Mouse (Mus musculus) MEL (cell line): ENCODE results near the gene Mmp11. TPM values are rescaled to one million over a fixed set of nuclear protein-coding genes. Genes with fewer than 3 reads are reported as not detected.

Experiments used
- DNase-seq: peaks from one replicate; pipeline ENCODE4 v3.0.0; 2011; ENCODE audit warnings: low read depth, low spot score
- H3K27ac ChIP-seq: 2 replicates; pipeline ENCODE4 v1.5.1; 2012; ENCODE audit warnings: low read depth, mild to moderate bottlenecking, control low read depth, low read length, moderate library complexity; ENCODE audit not compliant: control insufficient read depth
- H3K27me3 ChIP-seq, 2 experiments: fragments of 150-350 bp in 1 of 2; sonication (generic) in 1 of 2; 2 replicates each; pipeline ENCODE4 v1.6.1; 2012; ENCODE audit warnings: low read length in 2 of 2, mild to moderate bottlenecking in 2 of 2, improper control_type of control experiment in 1 of 2, moderate library complexity in 1 of 2; ENCODE audit not compliant: insufficient read depth in 2 of 2, control insufficient read depth in 1 of 2
- H3K36me3 ChIP-seq, 2 experiments: 2 replicates each; pipeline ENCODE4 v1.6.1; 2012 to 2014; ENCODE audit warnings: low read length in 2 of 2, improper control_type of control experiment in 1 of 2, inconsistent platforms in 1 of 2, mild to moderate bottlenecking in 1 of 2; ENCODE audit not compliant: insufficient read depth in 2 of 2, control insufficient read depth in 1 of 2
- H3K4me1 ChIP-seq, 2 experiments: fragments of 150-350 bp in 1 of 2; sonication (generic) in 1 of 2; 2 replicates each; pipeline ENCODE4 v1.6.1; 2012; ENCODE audit warnings: low read length in 2 of 2, improper control_type of control experiment in 1 of 2, mild to moderate bottlenecking in 1 of 2; ENCODE audit not compliant: insufficient read depth in 2 of 2, control insufficient read depth in 1 of 2
- H3K4me3 ChIP-seq, 2 experiments: fragments of 150-350 bp in 1 of 2; sonication (generic) in 1 of 2; 2 replicates each; pipeline ENCODE4 v1.5.1; 2012; ENCODE audit warnings: low read depth in 2 of 2, low read length in 2 of 2, mild to moderate bottlenecking in 2 of 2, moderate library complexity in 2 of 2, control low read depth in 1 of 2, improper control_type of control experiment in 1 of 2; ENCODE audit not compliant: control insufficient read depth in 1 of 2, insufficient read depth in 1 of 2
- H3K79me2 ChIP-seq: 2 replicates; pipeline ENCODE4 v1.6.1; 2012; ENCODE audit warnings: mild to moderate bottlenecking, low read length, moderate library complexity; ENCODE audit not compliant: control insufficient read depth, poor library complexity, insufficient read depth
- H3K9ac ChIP-seq: 2 replicates; pipeline ENCODE4 v1.6.1; 2012; ENCODE audit warnings: low read depth, mild to moderate bottlenecking, control low read depth, low read length, moderate library complexity; ENCODE audit not compliant: control insufficient read depth, poor library complexity, severe bottlenecking
- H3K9me3 ChIP-seq: fragments of 150-350 bp; sonication (generic); replicated peaks from 2 replicates; pipeline ENCODE4 v1.6.1; 2012; ENCODE audit warnings: mild to moderate bottlenecking, low read length, improper control_type of control experiment, moderate library complexity; ENCODE audit not compliant: insufficient read depth
- BHLHE40 ChIP-seq: IDR thresholded peaks from 2 replicates; pipeline ENCODE4 v1.6.1; 2012; ENCODE audit warnings: low read depth, mild to moderate bottlenecking, inconsistent platforms, low read length, improper control_type of control experiment, borderline replicate concordance
- CHD2 ChIP-seq: IDR thresholded peaks from 2 replicates; pipeline ENCODE4 v1.6.1; 2011; ENCODE audit warnings: low read length, improper control_type of control experiment
- CTCF ChIP-seq, 3 experiments: IDR thresholded peaks in 2 of 3; conservative IDR thresholded peaks in 1 of 3; 2 replicates each; pipeline ENCODE4 v1.5.1; 2011 to 2012; ENCODE audit warnings: low read length in 3 of 3, low read depth in 2 of 3, mild to moderate bottlenecking in 2 of 3, improper control_type of control experiment in 1 of 3, inconsistent platforms in 1 of 3, mixed read lengths in 1 of 3, moderate library complexity in 1 of 3; ENCODE audit not compliant: control insufficient read depth in 1 of 3, insufficient read depth in 1 of 3, poor library complexity in 1 of 3, severe bottlenecking in 1 of 3
- E2F4 ChIP-seq: IDR thresholded peaks from 2 replicates; pipeline ENCODE4 v1.6.1; 2011; ENCODE audit warnings: low read depth, low read length, improper control_type of control experiment, borderline replicate concordance
- ELF1 ChIP-seq: IDR thresholded peaks from 2 replicates; pipeline ENCODE4 v1.6.1; 2014; ENCODE audit warnings: low read depth, mild to moderate bottlenecking, inconsistent platforms, low read length, improper control_type of control experiment, moderate library complexity
- GABPA ChIP-seq: IDR thresholded peaks from 2 replicates; pipeline ENCODE4 v1.6.1; 2012; ENCODE audit warnings: low read depth, mild to moderate bottlenecking, inconsistent platforms, low read length, improper control_type of control experiment, moderate library complexity
- GATA1 ChIP-seq: IDR thresholded peaks from 2 replicates; pipeline ENCODE4 v1.6.1; 2011; ENCODE audit warnings: low read depth, low read length, improper control_type of control experiment
- HCFC1 ChIP-seq: IDR thresholded peaks from 2 replicates; pipeline ENCODE4 v1.6.1; 2012; ENCODE audit warnings: low read depth, mild to moderate bottlenecking, inconsistent platforms, low read length, improper control_type of control experiment, moderate library complexity
- MAZ ChIP-seq: IDR thresholded peaks from 2 replicates; pipeline ENCODE4 v1.6.1; 2012; ENCODE audit warnings: low read depth, mild to moderate bottlenecking, inconsistent platforms, low read length, improper control_type of control experiment
- MXI1 ChIP-seq: IDR thresholded peaks from 2 replicates; pipeline ENCODE4 v1.6.1; 2011; ENCODE audit warnings: mild to moderate bottlenecking, low read depth, low read length, improper control_type of control experiment
- MYC ChIP-seq: IDR thresholded peaks from 2 replicates; pipeline ENCODE4 v1.6.1; 2011; ENCODE audit warnings: low read depth, mild to moderate bottlenecking, low read length, improper control_type of control experiment, moderate library complexity
- POLR2A ChIP-seq, 2 experiments: IDR thresholded peaks; 2 replicates each; pipeline ENCODE4 v1.6.1; 2011 to 2012; ENCODE audit warnings: low read length in 2 of 2, mild to moderate bottlenecking in 2 of 2, control low read depth in 1 of 2, improper control_type of control experiment in 1 of 2, low read depth in 1 of 2, moderate library complexity in 1 of 2; ENCODE audit not compliant: control insufficient read depth in 1 of 2, insufficient read depth in 1 of 2, poor library complexity in 1 of 2
- RAD21 ChIP-seq: IDR thresholded peaks from 2 replicates; pipeline ENCODE4 v1.6.1; 2011; ENCODE audit warnings: mild to moderate bottlenecking, low read depth, low read length, improper control_type of control experiment
- RCOR1 ChIP-seq: IDR thresholded peaks from 2 replicates; pipeline ENCODE4 v1.6.1; 2012; ENCODE audit warnings: low read depth, mild to moderate bottlenecking, inconsistent platforms, low read length, improper control_type of control experiment
- SMC3 ChIP-seq: IDR thresholded peaks from 2 replicates; pipeline ENCODE4 v1.6.1; 2011; ENCODE audit warnings: low read depth, low read length, improper control_type of control experiment
- USF1 ChIP-seq: IDR thresholded peaks from 2 replicates; pipeline ENCODE4 v1.6.1; 2014; ENCODE audit warnings: low read depth, mild to moderate bottlenecking, inconsistent platforms, low read length, improper control_type of control experiment, moderate library complexity
- USF2 ChIP-seq, 2 experiments: IDR thresholded peaks; 2 replicates each; pipeline ENCODE4 v1.6.1; 2011 to 2012; ENCODE audit warnings: improper control_type of control experiment in 2 of 2, low read length in 2 of 2, borderline replicate concordance in 1 of 2, inconsistent platforms in 1 of 2, low read depth in 1 of 2, mild to moderate bottlenecking in 1 of 2; ENCODE audit not compliant: insufficient read depth in 1 of 2
- ZKSCAN1 ChIP-seq: IDR thresholded peaks from 2 replicates; pipeline ENCODE4 v1.6.1; 2012; ENCODE audit warnings: low read depth, mild to moderate bottlenecking, inconsistent platforms, low read length, improper control_type of control experiment, moderate library complexity
- polyA plus RNA-seq, 2 experiments: library from polyadenylated mRNA; stranded (reverse) in 1 of 2; unstranded in 1 of 2; fragments of >175 nt in 1 of 2; fragments of >200 nt in 1 of 2; gene quantifications; 2 replicates each; pipeline versions ENCODE4 v1.2.1 to v1.2.4; 2012; ENCODE audit warnings: low replicate concordance in 2 of 2, low read depth in 1 of 2; ENCODE audit not compliant: insufficient read length in 2 of 2, insufficient read depth in 1 of 2, missing spikeins in 1 of 2
- total RNA-seq: library from RNA; depleted of rRNA; stranded (reverse); fragments of 300-350 nt; gene quantifications from 2 replicates; pipeline ENCODE4 v1.2.3, GENCODE M21; 2012

Gene Mmp11
- total and polyA plus RNA-seq, 3 experiments = 1.3 to 5.9 TPM; not detected in 1

GRCm38 (mm10) chr10:75897373-75897772, 38.9 kb downstream of the Mmp11 start:
- TF ChIP-seq RAD21 (peak; percentile 30), USF1 (no peak), GATA1 (peak; percentile 55; the same call in 1 of the 2 replicates), SMC3 (peak; percentile 60), USF2 (IDR thresholded peaks at IDR 0.05; ENCODE audit: borderline replicate concordance in 1 of 2, insufficient read depth in 1 of 2, low read depth in 1 of 2, low read length in 2 of 2) (no peak), POLR2A (IDR thresholded peaks at IDR 0.05; ENCODE audit: control insufficient read depth in 1 of 2, insufficient read depth in 1 of 2, low read depth in 1 of 2, low read length in 2 of 2, poor library complexity in 1 of 2) (no peak), GABPA (no peak), CTCF (IDR thresholded peaks at IDR 0.05 in 2 of 3, conservative IDR thresholded peaks at IDR 0.05 in 1 of 3; ENCODE audit: control insufficient read depth in 1 of 3, insufficient read depth in 1 of 3, low read depth in 2 of 3, low read length in 3 of 3, poor library complexity in 1 of 3, severe bottlenecking in 1 of 3) (peak; percentile 65 to 77 (median 66)), BHLHE40 (no peak), E2F4 (no peak), RCOR1 (no peak)
- Histone ChIP-seq H3K27me3 (no peaks in the 10 kb centered on the region), H3K9me3 (no peaks in the 10 kb centered on the region), H3K36me3 (peaks cover 0 to 9% of the 10 kb centered on the region in 2 experiments; a peak in 2 of 4 replicates), H3K4me3 (no peak overlapping the region), H3K79me2 (no peaks in the 10 kb centered on the region), H3K27ac (no peak overlapping the region), H3K4me1 (no peaks in the 10 kb centered on the region), H3K9ac (no peak overlapping the region)
- DNase-seq = peak; percentile 43

GRCm38 (mm10) chr10:75896208-75896607, 40.1 kb downstream of the Mmp11 start:
- Histone ChIP-seq H3K27ac (no peak overlapping the region), H3K9ac (no peak overlapping the region), H3K9me3 (no peaks in the 10 kb centered on the region), H3K4me3 (no peak overlapping the region), H3K27me3 (no peaks in the 10 kb centered on the region), H3K36me3 (peaks cover 0 to 2% of the 10 kb centered on the region in 2 experiments; a peak in 2 of 4 replicates), H3K4me1 (no peaks in the 10 kb centered on the region), H3K79me2 (no peaks in the 10 kb centered on the region)
- TF ChIP-seq CHD2 (no peak), ELF1 (no peak), SMC3 (no peak), GABPA (no peak), MAZ (no peak), HCFC1 (no peak), MXI1 (no peak), ZKSCAN1 (no peak), MYC (no peak)
- DNase-seq = no peak
